Mouse (Mus musculus) testis, adult 2 months (tissue): ENCODE measurements around the gene S1pr1. TPM values are rescaled to one million over a fixed set of nuclear protein-coding genes. Genes with fewer than 3 reads are reported as not detected.

Experiments used
- H3K27ac ChIP-seq: fragments of 200-500 bp; 2 replicates; pipeline ENCODE4 v1.5.1; 2012; ENCODE audit warnings: low read depth, low read length; ENCODE audit not compliant: control insufficient read depth, insufficient read depth
- H3K27me3 ChIP-seq: fragments of 200-500 bp; 2 replicates; pipeline ENCODE4 v1.6.1; 2012; ENCODE audit warnings: mild to moderate bottlenecking, low read length, moderate library complexity; ENCODE audit not compliant: control insufficient read depth, insufficient read depth
- H3K36me3 ChIP-seq: fragments of 200-500 bp; 2 replicates; pipeline ENCODE4 v1.6.1; 2012; ENCODE audit warnings: mild to moderate bottlenecking, low read length; ENCODE audit not compliant: control insufficient read depth, insufficient read depth
- H3K4me1 ChIP-seq: fragments of 200-500 bp; 2 replicates; pipeline ENCODE4 v1.6.1; 2012; ENCODE audit warnings: low read length; ENCODE audit not compliant: control insufficient read depth, insufficient read depth
- H3K4me3 ChIP-seq: fragments of 200-500 bp; 2 replicates; pipeline ENCODE4 v1.5.1; 2012; ENCODE audit warnings: low read depth, mild to moderate bottlenecking, low read length, moderate library complexity, mixed read lengths; ENCODE audit not compliant: control insufficient read depth
- CTCF ChIP-seq: fragments of 200-500 bp; IDR thresholded peaks from 2 replicates; pipeline ENCODE4 v1.5.1; 2012; ENCODE audit warnings: low read depth, mild to moderate bottlenecking, inconsistent platforms, low read length, moderate library complexity; ENCODE audit not compliant: control insufficient read depth, insufficient read depth, insufficient replicate concordance
- POLR2A ChIP-seq: fragments of 200-500 bp; IDR thresholded peaks from 2 replicates; pipeline ENCODE4 v1.6.1; 2012; ENCODE audit warnings: low read depth, mild to moderate bottlenecking, inconsistent platforms, low read length, moderate library complexity; ENCODE audit not compliant: control insufficient read depth
- polyA plus RNA-seq: library from polyadenylated mRNA; depleted of rRNA; stranded (reverse); fragments of >200 nt; gene quantifications from 2 replicates; pipeline ENCODE4 v1.2.3, GENCODE M21; 2012

S1pr1 gene
- polyA plus RNA-seq, 1 experiment, result 2.1 TPM

GRCm38 (mm10) chr3:115687821-115688220 is 27.1 kb downstream of the S1pr1 start:
- Histone ChIP-seq H3K27ac (no peak overlapping the region), H3K4me1 (no peaks in the 10 kb centered on the region), H3K27me3 (no peaks in the 10 kb centered on the region), H3K36me3 (no peaks in the 10 kb centered on the region), H3K4me3 (no peak overlapping the region)
- TF ChIP-seq POLR2A (no peak), CTCF (no peak)

GRCm38 (mm10) chr3:115682328-115683088 is 32.4 kb downstream of the S1pr1 start:
- Histone ChIP-seq H3K4me1 (no peaks in the 10 kb centered on the region), H3K27me3 (no peaks in the 10 kb centered on the region), H3K27ac (no peak overlapping the region), H3K36me3 (no peaks in the 10 kb centered on the region), H3K4me3 (no peak overlapping the region)
- TF ChIP-seq CTCF, result no peak
- TF ChIP-seq POLR2A, result no peak

GRCm38 (mm10) chr3:115681184-115681583 is 33.7 kb downstream of the S1pr1 start:
- Histone ChIP-seq H3K4me1 (no peaks in the 10 kb centered on the region), H3K27me3 (no peaks in the 10 kb centered on the region), H3K36me3 (no peaks in the 10 kb centered on the region), H3K4me3 (no peak overlapping the region), H3K27ac (no peak overlapping the region)
- TF ChIP-seq POLR2A (no peak), CTCF (no peak)

- H3K4me3 ChIP-seq, result no peak overlapping the region
- no peaks in the 10 kb centered on the region for H3K4me1 ChIP-seq
- TF ChIP-seq POLR2A (no peak), CTCF (no peak)
- no peak overlapping the region for H3K27ac ChIP-seq
- H3K27me3 ChIP-seq, result no peaks in the 10 kb centered on the region
- no peaks in the 10 kb centered on the region for H3K36me3 ChIP-seq
Observed at GRCm38 (mm10) chr3:115679022-115679421, 35.9 kb downstream of the S1pr1 start.

GRCm38 (mm10) chr3:115675546-115676535 is 39.0 kb downstream of the S1pr1 start:
- Histone ChIP-seq H3K27ac (no peak overlapping the region), H3K4me1 (no peaks in the 10 kb centered on the region), H3K36me3 (no peaks in the 10 kb centered on the region), H3K4me3 (no peak overlapping the region), H3K27me3 (no peaks in the 10 kb centered on the region)
- TF ChIP-seq CTCF (no peak), POLR2A (no peak)

GRCm38 (mm10) chr3:115674665-115675064 is 40.2 kb downstream of the S1pr1 start:
- Histone ChIP-seq H3K36me3 (no peaks in the 10 kb centered on the region), H3K4me3 (no peak overlapping the region), H3K4me1 (no peaks in the 10 kb centered on the region), H3K27ac (no peak overlapping the region), H3K27me3 (no peaks in the 10 kb centered on the region)
- TF ChIP-seq POLR2A, result no peak
- no peak for TF ChIP-seq CTCF

GRCm38 (mm10) chr3:115673663-115674157 is 41.2 kb downstream of the S1pr1 start:
- TF ChIP-seq POLR2A (no peak), CTCF (no peak)
- Histone ChIP-seq H3K4me1 (no peaks in the 10 kb centered on the region), H3K36me3 (no peaks in the 10 kb centered on the region), H3K27ac (no peak overlapping the region), H3K4me3 (no peak overlapping the region), H3K27me3 (no peaks in the 10 kb centered on the region)
